Mouse (Mus musculus): ENCODE data around the gene Shank3.
A peak's percentile ranks its signal among the peaks of the same experiment; 100 is the strongest.

The Shank3 gene

DNA sequence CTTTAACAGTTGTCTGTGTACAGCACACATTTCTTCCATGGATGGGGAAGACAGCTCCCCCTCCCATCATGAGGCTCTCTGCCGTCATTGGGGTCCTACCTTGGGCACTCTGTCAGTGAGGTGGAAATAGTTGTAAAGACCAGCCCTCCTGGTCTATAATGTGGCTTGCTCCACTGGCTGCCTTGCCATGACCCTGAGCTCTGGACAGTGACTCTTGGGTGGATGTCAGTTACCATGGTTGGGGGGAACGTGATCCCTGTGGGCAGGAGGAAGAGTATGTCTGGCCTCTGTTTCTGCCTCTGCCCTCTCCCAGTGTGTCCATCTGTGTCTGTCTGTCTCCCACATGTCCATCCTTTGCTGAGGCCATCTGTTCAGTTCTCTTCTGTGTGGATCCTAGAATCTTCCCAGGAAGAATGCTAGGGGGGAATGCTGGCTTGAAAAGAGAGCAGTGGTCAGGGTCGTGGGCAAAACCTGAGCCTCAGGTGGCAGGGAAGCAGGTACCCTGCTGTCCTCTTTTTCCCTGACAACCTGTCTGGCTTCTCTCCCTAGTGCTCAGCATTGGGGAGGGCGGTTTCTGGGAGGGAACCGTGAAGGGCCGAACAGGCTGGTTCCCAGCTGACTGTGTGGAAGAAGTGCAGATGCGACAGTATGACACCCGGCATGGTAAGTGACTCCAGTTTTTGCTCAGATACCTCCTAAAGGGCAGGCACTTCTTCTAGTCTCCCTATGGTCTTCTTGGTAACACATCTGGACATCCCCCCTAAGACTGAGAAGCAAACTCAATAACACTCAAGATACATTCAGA is 25.4 kb downstream of the Shank3 start:
- DNase-seq (ENCODE audit: low read depth, low spot score) = no peak

DNA sequence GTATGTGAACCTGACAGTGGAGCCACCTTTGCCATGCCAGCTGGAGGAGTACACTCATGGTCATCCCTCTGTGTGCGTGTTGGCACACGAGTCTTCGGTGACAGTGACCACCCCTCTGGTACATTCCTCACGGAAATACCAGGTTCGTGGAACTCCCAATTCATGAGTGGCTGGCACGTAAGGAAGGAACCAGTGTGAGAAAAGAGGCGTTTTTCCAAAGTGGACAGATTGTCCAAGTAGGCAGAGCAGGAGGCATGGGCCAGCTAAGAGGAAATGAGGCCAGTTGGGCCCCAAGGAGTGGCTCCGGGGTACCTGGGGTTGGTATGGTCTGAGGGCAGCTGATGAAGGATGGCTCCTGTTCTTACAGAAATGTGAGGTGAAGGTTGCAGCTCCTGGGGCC is 26.0 kb downstream of the Shank3 start:
- no peak for DNase-seq (ENCODE audit: low read depth, low spot score)

- no peak for DNase-seq (ENCODE audit: low read depth, low spot score)
Measured at GRCm38 (mm10) chr15:89525896-89526295, 26.5 kb downstream of the Shank3 start.

DNA sequence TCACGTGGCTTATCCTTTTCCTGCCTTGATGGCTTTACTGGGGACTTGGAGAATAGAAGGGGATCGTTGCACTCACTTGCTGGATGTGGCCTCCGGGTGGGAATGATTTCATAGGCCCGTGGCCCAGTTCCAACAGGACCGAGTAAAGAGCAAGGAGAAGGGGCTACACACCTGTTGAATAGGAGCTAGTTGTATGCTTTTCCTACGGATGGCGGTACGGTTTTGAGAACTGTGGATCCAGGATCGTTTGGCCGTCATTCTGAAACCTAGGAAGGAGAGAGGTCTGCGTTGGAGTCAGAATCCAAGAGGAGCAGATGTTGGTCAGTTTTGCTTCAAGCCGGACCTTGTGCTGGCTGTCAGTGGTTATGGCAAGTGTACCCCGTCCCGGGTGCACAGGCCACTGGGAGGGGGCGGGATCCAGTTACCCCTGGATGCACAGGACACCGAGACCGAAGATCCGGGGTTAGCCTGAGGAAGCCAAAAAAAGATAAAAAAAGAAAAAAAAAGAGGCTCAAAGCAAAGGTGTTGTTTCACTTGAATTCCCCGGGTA is 27.4 kb downstream of the Shank3 start:
- DNase-seq (ENCODE audit: low read depth, low spot score) = no peak

DNA sequence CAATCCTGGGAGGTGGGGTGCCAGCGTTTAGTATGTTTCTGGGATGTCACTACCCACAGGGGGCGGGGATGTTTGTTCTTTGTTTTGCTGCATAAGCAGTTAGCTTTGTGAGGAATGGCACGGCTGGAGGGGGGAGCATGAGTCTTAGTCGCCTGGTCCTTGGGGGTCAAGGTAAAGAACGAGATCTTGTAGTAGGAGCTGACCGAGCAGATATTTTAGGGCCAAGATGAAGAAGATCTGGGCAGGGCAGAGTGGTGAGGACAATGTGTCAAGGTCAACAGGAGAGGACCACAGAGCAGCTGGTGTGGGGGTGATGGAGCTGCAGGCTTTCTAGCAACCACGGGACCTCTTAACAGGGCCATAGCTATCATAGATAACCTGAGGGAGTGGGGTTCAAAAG is 28.0 kb downstream of the Shank3 start:
- no peak for DNase-seq (ENCODE audit: low read depth, low spot score)

DNA sequence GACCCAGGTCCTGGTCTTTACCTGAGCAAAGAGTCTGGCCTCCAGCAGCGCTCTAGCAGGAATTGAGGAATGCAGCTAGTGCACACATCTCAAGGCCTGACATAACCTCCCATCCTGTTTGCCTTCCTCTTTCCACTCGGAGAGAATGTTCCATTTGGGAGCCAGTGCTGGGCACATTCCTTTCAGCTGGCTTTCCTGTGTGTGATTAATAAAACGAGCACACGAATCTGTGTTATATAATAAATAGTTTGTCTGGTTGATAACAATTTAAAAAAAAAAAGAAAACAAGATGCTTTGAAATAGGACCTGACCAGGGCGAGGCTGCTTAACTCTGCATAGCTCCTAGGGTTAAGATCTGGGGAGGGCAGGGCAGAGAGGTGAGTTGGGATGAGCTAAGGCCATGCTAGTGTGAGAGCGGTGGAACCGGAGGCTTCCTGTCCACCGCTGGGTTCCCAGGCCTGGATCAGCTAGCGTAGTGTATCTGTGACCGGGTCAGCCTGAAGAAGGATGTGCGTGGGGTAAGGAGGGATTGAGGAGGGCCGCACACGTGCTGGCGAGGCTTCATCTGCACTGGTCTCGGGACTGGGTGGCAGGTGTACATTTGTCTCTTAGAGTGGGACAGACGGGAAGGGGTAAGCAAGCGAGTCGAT is 28.9 kb downstream of the Shank3 start:
- DNase-seq (ENCODE audit: low read depth, low spot score) = no peak

DNA sequence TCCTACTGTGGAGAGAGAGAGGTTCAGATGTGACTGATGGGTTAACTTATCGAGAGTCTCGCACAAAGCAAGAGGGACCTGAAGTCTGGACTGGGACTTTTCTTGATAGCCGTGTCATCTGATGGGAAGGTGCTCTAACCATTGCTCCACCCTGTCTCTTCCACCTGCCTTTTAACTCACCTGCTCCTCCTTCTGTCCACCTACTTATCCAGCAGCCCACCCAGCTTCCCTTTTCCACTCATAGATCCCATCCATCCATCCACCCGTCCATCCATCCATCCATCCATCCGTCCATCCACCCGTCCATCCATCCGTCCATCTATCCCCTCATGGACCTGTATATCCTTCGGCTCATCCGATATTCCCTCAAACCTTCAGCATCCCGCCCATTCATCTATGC is 29.5 kb downstream of the Shank3 start:
- no peak for DNase-seq (ENCODE audit: low read depth, low spot score)

GRCm38 (mm10) chr15:89530336-89530735 is 30.9 kb downstream of the Shank3 start:
- DNase-seq (ENCODE audit: low read depth, low spot score) = peak; percentile 62

GRCm38 (mm10) chr15:89531399-89531798 is 32.0 kb downstream of the Shank3 start:
- DNase-seq (ENCODE audit: low read depth, low spot score) = no peak

GRCm38 (mm10) chr15:89532026-89532923 is 32.9 kb downstream of the Shank3 start:
- peak; percentile 78 for DNase-seq (ENCODE audit: low read depth, low spot score)

GRCm38 (mm10) chr15:89532924-89533842 is 33.8 kb downstream of the Shank3 start:
- no peak for DNase-seq (ENCODE audit: low read depth, low spot score)

GRCm38 (mm10) chr15:89533843-89534207 is 34.4 kb downstream of the Shank3 start:
- no peak for DNase-seq (ENCODE audit: low read depth, low spot score)

DNA sequence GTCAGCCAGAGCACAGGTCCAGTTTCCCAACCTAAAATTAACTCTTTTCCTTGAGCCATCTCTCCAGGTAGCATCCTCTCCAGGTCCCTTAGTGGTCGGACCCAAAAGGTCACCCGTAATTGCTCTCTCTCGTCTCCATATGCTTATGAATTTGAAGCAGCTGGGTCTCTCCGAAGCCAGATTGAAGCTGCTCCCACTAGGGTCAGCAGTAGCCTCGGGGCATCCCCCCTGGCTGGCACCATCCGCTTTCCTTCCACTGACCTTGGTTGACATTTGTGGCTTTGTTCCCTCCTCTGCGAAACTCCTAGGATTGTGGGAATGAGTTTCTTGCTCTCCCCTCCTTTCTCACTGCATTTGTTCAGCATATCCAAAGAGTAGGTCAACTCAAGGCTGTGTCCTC is 44.7 kb downstream of the Shank3 start:
- DNase-seq (ENCODE audit: low read depth, low spot score) = no peak

DNA sequence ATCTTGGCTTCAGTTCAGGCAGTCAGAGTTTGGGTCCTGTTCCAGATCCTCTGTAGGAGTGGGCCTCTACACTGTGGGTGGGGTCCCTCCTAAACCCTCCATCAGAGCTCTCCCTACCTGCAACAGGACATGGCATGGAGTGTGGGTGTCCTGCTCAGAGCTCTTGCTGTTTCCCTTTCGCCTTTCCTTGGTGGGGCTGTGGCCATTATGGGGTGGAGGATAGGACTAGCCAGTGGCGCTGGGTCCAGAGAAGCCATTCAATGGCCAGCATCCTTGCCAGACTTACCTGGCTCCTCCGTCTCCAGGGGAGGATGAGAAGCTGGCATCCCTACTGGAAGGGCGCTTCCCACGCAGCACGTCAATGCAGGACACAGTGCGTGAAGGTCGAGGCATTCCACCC is 47.9 kb downstream of the Shank3 start:
- no peak for DNase-seq (ENCODE audit: low read depth, low spot score)

DNA sequence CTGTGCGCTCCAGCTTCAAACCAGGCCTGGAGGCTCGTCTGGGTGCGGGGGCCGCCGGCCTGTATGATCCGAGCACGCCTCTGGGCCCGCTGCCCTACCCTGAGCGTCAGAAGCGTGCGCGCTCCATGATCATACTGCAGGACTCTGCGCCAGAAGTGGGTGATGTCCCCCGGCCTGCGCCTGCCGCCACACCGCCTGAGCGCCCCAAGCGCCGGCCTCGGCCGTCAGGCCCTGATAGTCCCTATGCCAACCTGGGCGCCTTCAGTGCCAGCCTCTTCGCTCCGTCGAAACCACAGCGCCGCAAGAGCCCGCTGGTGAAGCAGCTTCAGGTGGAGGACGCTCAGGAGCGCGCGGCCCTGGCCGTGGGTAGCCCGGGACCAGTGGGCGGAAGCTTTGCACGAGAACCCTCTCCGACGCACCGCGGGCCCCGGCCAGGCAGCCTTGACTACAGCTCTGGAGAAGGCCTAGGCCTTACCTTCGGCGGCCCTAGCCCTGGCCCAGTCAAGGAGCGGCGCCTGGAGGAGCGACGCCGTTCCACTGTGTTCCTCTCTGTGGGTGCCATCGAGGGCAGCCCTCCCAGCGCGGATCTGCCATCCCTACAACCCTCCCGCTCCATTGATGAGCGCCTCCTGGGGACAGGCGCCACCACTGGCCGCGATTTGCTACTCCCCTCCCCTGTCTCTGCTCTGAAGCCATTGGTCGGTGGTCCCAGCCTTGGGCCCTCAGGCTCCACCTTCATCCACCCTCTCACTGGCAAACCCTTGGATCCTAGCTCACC is 48.6 kb downstream of the Shank3 start:
- DNase-seq (ENCODE audit: low read depth, low spot score) = peak; percentile 85

DNA sequence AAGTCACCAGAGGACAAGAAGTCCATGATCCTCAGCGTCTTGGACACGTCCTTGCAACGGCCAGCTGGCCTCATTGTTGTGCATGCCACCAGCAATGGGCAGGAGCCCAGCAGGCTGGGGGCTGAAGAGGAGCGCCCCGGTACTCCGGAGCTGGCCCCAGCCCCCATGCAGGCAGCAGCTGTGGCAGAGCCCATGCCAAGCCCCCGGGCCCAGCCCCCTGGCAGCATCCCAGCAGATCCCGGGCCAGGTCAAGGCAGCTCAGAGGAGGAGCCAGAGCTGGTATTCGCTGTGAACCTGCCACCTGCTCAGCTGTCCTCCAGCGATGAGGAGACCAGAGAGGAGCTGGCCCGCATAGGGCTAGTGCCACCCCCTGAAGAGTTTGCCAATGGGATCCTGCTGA is 49.4 kb downstream of the Shank3 start:
- no peak for DNase-seq (ENCODE audit: low read depth, low spot score)

DNA sequence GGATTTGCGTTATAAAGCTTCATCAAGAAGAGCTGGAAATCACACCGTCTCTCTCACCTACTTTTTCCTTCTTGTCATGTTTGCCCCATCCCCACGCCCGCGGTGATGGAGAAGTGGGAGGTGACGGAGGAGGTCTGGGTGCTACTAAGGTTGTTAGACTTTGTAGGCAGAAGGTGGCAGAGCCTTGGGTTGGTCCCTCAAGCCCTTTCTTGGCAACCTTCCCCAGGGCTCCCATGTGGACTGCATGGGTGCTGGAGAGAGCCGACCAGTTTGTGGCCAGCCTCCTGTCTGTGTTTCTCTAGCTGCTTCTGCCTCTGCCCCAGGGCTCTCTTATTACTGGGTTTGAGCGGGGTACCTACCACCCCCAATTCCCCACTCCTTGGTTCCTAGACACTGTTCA is 51.1 kb downstream of the Shank3 start:
- DNase-seq (ENCODE audit: low read depth, low spot score) = no peak

DNA sequence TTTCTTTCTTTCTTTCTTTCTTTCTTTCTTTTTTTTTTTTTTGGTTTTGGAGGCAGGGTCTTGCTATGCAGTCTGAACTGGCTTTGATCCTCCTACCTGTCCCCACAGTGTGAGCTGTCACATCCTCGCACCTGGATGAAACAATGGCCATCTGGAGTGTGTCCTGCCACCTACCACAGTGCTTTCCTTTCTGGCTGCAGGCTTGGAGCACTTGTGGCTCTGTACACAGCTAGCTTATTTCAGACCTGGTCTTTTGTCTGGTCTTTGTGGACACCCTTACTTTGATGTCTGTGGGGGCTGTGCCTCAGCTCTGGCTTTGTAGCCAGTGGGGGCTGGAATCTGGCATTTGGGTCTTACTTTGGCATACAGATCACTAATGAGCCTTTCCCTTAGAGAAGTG is 52.3 kb downstream of the Shank3 start:
- DNase-seq (ENCODE audit: low read depth, low spot score) = no peak

DNA sequence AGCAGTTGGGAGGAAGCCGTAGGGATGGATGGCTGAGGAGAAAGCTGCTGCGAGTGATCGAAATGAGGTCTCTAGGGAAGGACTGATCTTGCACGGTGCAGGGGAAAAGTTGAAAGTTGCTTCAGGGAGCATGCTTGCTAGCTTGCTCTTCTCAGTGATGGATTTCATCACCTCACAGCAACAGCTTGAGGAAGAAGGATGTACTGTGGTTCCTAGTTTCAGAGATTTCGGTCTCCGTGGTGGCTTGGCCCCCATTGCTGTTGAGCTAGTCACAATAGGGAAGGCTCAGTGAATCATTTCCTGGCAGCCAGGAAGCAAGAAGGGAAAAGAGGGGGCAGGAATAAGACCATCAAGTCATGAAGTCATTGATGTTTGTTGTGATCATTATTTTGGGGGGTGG is 56.2 kb downstream of the Shank3 start:
- DNase-seq (ENCODE audit: low read depth, low spot score) = no peak

Data from ES-CJ7 (cell line).